Mouse (Mus musculus) C2C12 (cell line): ENCODE measurements at regions not wholly inside any gene's neighbourhood (a gene's known extent, or its start where the extent isn't known, plus 50 kb on each side); places are given as distances from the start of the nearest gene placed in this dataset.

Experiments
- CEBPB ChIP-seq: IDR thresholded peaks from one replicate; pipeline ENCODE4 v1.6.1; 2011; ENCODE audit warnings: low read depth, mild to moderate bottlenecking, control low read depth, moderate library complexity
- CTCF ChIP-seq: IDR thresholded peaks from one replicate; pipeline ENCODE4 v1.5.1; 2011; ENCODE audit not compliant: control insufficient read depth, insufficient read depth, insufficient read length
- MAX ChIP-seq: IDR thresholded peaks from one replicate; pipeline ENCODE4 v1.6.1; 2011; ENCODE audit warnings: mild to moderate bottlenecking, control low read depth
- MYOD1 ChIP-seq: IDR thresholded peaks from one replicate; pipeline ENCODE4 v1.6.1; 2011; ENCODE audit warnings: low read depth; ENCODE audit not compliant: control insufficient read depth, insufficient read length
- USF1 ChIP-seq: IDR thresholded peaks from one replicate; pipeline ENCODE4 v1.6.1; 2011; ENCODE audit warnings: low read depth, mild to moderate bottlenecking, control low read depth, moderate library complexity

- TF ChIP-seq CTCF: no peak
- no peak for TF ChIP-seq CEBPB
- TF ChIP-seq MAX: no peak
- TF ChIP-seq MYOD1: no peak
- no peak for TF ChIP-seq USF1
Measured at GRCm38 (mm10) chr12:110189329-110189642, 89.6 kb upstream of the Dio3 start.
